Mouse (Mus musculus) heart, embryonic 12.5 days (tissue): ENCODE measurements around the gene Cpsf7. TPM values are rescaled to one million over a fixed set of nuclear protein-coding genes. Genes with fewer than 3 reads are reported as not detected.

Experiments used
- ATAC-seq: fragments of 200-750 bp; cut with Nextera tagmentation; 2 replicates; pipeline ENCODE4 v1.8.0; 2017; ENCODE audit warnings: moderate TSS enrichment, moderate library complexity; ENCODE audit not compliant: insufficient number of reproducible peaks, low FRiP score
- H3K27ac ChIP-seq: fragments of 300-500 bp; sonication (generic); 2 replicates; pipeline ENCODE4 v1.5.1; 2016; ENCODE audit warnings: mild to moderate bottlenecking, moderate library complexity; ENCODE audit not compliant: poor library complexity, severe bottlenecking
- H3K27me3 ChIP-seq: fragments of 300-500 bp; sonication (generic); replicated peaks from 2 replicates; pipeline ENCODE4 v1.6.1; 2016; ENCODE audit warnings: mild to moderate bottlenecking, moderate library complexity
- H3K36me3 ChIP-seq: fragments of 300-500 bp; sonication (generic); 2 replicates; pipeline ENCODE4 v1.6.1; 2016; ENCODE audit warnings: mild to moderate bottlenecking, moderate library complexity
- H3K4me1 ChIP-seq: fragments of 300-500 bp; sonication (generic); replicated peaks from 2 replicates; pipeline ENCODE4 v1.6.1; 2016; ENCODE audit warnings: mild to moderate bottlenecking
- H3K4me2 ChIP-seq: fragments of 300-500 bp; sonication (generic); 2 replicates; pipeline ENCODE4 v1.6.1; 2016; ENCODE audit warnings: mild to moderate bottlenecking, moderate library complexity
- H3K4me3 ChIP-seq: fragments of 300-500 bp; sonication (generic); 2 replicates; pipeline ENCODE4 v1.5.1; 2016; ENCODE audit warnings: mild to moderate bottlenecking
- H3K9ac ChIP-seq: fragments of 300-500 bp; sonication (generic); 2 replicates; pipeline ENCODE4 v1.6.1; 2016; ENCODE audit warnings: mild to moderate bottlenecking, moderate library complexity
- H3K9me3 ChIP-seq: fragments of 300-500 bp; sonication (generic); replicated peaks from 2 replicates; pipeline ENCODE4 v1.6.1; 2016; ENCODE audit warnings: mild to moderate bottlenecking, moderate library complexity
- WGBS: fragments of 180-500 bp; shearing (Covaris S2); methylation state at CpG from one replicate; pipeline ENCODE4 v1.1.7; 2016; 5-methylcytosine and 5-hydroxymethylcytosine counted together
- polyA plus RNA-seq: library from polyadenylated mRNA; unstranded; fragments of >200 nt; fragmentation: Nextera tagmentation; extraction: Ambion mirVana; gene quantifications from 2 replicates; pipeline ENCODE4 v1.2.1, GENCODE M21; 2016

The Cpsf7 gene
- polyA plus RNA-seq, 1 experiment from 2014 or later, result 36.9 TPM

DNA sequence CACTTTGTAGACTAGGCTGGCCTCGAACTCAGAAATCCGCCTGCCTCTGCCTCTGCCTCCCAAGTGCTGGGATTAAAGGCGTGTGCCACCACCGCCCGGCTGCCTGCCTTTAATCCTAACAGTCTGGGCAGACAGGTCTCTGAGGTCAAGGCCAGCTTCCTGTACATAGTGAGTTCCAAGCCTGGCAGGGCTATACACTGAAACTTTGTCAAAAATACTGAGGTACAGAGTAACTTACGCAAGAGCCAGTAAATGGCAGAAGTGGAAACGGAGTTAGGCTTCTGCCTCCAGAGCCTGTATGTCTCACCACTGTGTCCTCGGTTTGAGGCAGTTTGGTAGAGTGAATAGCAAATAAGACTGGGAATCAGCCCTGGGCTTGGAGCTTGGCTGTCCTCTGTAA is 62.2 kb downstream of the Cpsf7 start:
- H3K9me3 ChIP-seq, result no peaks in the 10 kb centered on the region
- no peak overlapping the region for H3K4me2 ChIP-seq
- H3K27me3 ChIP-seq, result no peaks in the 10 kb centered on the region
- H3K4me1 ChIP-seq, result no peaks in the 10 kb centered on the region
- H3K4me3 ChIP-seq, result no peak overlapping the region
- 84% methylated on average over 8 of the region's 8 CpGs for WGBS
- H3K9ac ChIP-seq, result no peak overlapping the region
- peaks cover 37% of the 10 kb centered on the region for H3K36me3 ChIP-seq
- H3K27ac ChIP-seq, result no peak overlapping the region
- ATAC-seq, result no peak

DNA sequence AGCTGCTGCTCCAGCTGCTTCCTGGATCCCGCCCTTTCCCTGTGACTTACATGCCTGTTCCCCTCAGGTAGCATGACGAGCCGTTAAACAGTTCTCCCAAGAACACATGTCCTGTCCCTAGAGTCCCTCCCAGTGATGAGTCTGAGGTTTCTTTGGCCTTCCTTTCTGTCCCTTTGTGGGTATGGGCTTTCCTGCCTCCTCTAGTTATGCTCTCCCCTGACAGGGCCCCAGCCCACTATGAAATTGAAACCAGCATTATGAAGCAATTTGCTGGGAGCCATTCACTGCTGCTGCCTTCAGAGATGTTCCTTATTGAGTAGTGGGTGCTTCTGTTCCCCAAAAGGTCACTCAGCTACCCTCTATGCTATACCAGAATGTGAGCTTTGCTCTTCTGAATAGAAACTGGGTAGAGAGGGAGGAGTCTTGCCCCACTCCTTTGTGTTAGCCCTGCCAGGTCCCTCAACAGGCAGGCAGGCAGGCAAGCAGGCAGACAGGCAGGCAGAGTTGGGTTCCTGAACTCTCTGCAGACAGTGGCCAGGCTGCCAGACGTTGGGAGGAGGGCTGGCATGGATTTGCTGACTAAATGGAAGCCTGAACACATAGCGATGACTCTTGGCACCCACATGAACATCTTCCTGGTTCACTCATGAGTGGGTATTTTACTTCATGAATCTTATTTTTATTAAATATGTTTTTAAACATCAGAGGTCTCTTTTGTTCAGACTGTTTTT is 64.2 kb downstream of the Cpsf7 start:
- Histone ChIP-seq H3K27me3 (no peaks in the 10 kb centered on the region), H3K4me3 (no peak overlapping the region), H3K4me2 (no peak overlapping the region), H3K36me3 (peaks cover 50% of the 10 kb centered on the region), H3K4me1 (no peaks in the 10 kb centered on the region), H3K9ac (no peak overlapping the region), H3K9me3 (no peaks in the 10 kb centered on the region), H3K27ac (no peak overlapping the region)
- ATAC-seq, result no peak
- 76% methylated on average over 5 of the region's 5 CpGs for WGBS

DNA sequence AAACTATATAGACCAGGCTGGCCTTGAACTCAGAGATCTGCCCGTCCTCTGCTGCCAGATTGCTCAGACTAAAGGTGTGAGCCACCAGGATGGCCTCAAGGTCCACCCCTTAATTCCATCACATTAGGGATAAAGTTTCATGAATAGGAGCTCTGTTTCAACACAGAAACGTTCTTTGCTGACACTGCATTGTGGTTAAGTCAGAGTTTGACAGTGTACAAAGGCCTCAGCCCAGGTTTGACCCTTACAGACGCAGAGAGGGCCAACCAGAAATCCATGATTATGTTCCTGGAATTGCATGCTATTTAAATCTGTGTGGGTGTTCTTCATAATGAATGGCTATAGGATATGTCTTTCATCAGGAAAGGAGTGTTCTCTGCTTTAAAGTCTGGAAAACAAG is 65.2 kb downstream of the Cpsf7 start:
- Histone ChIP-seq H3K4me2 (no peak overlapping the region), H3K36me3 (peaks cover 56% of the 10 kb centered on the region), H3K9ac (no peak overlapping the region)

DNA sequence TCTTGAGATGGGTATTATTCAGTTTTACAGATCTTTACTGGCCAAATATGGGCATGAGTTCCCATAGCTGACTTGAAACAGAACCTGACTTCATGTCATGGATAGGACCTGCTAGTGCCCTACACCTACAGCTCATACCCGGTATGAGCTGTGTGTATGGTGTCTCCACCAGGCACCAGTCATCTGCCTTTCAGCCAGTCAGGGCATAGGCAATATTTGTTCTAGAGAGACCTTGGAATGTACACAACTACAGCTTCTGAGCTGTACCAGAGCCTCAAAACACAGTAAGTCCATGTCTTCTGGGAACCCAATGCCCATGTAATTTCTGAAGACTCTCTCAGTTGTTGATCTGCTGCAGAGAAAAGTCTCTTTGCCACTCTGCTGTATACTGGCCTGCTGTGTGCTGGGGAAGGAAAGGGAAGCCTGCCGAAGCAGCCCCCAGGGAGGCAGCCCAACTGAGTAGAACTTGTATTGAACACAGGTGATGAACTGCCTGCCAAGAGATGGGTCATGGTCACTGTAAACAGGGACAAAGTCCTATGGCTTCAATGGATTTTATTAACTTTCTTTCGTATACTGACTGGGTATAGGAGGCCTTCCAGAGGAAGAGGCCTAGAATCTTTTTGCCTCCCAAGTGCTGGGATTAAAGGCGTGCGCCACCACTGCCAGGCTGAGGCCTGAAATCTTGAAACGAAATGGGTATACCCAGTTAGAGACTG is 66.8 kb downstream of the Cpsf7 start:
- Histone ChIP-seq H3K9ac (no peak overlapping the region), H3K9me3 (no peaks in the 10 kb centered on the region), H3K27me3 (no peaks in the 10 kb centered on the region), H3K36me3 (peaks cover 67% of the 10 kb centered on the region), H3K4me3 (no peak overlapping the region), H3K4me1 (no peaks in the 10 kb centered on the region), H3K4me2 (no peak overlapping the region), H3K27ac (no peak overlapping the region)
- WGBS, result 87% methylated on average over 6 of the region's 6 CpGs
- ATAC-seq, result no peak

More for the DNA sequence above, 65.2 kb downstream of the Cpsf7 start:
- Histone ChIP-seq H3K4me1 (no peaks in the 10 kb centered on the region), H3K4me3 (no peak overlapping the region), H3K27me3 (no peaks in the 10 kb centered on the region), H3K9me3 (no peaks in the 10 kb centered on the region), H3K27ac (no peak overlapping the region)
- WGBS, result 67% methylated on average over 3 of the region's 3 CpGs
- ATAC-seq, result no peak

Other genes starting within 250 kb of the Cpsf7 start
- gene Dagla, start 220.4 kb upstream of the Cpsf7 start, polyA plus RNA-seq, result 1.3 and 1.5 TPM in 2 replicates
- gene Syt7, start 136.2 kb upstream of the Cpsf7 start, polyA plus RNA-seq, result 0.59 and 1.3 TPM in 2 replicates
- 0.14 and 0.26 TPM in 2 replicates for gene Lrrc10b, start 67.8 kb upstream of the Cpsf7 start, polyA plus RNA-seq
- gene Ppp1r32, start 42.3 kb upstream of the Cpsf7 start, polyA plus RNA-seq, result 0.14 TPM in 1 of 2 replicates, not detected in the other
- 48.4 and 52.1 TPM in 2 replicates for gene Sdhaf2, start 876 bp downstream of the Cpsf7 start, polyA plus RNA-seq
- 17.8 and 20.0 TPM in 2 replicates for gene Tmem216, start 31.0 kb downstream of the Cpsf7 start, polyA plus RNA-seq
- gene Cyb561a3, start 51.9 kb downstream of the Cpsf7 start, polyA plus RNA-seq, result 13.5 and 15.9 TPM in 2 replicates
- 26.2 and 26.5 TPM in 2 replicates for gene Tmem138, start 52.1 kb downstream of the Cpsf7 start, polyA plus RNA-seq
- gene Ddb1, start 80.1 kb downstream of the Cpsf7 start, polyA plus RNA-seq, result 339 and 347 TPM in 2 replicates
- 11.9 and 12.4 TPM in 2 replicates for gene Tkfc, start 80.4 kb downstream of the Cpsf7 start, polyA plus RNA-seq
- 0.34 and 0.85 TPM in 2 replicates for gene Vwce, start 108.9 kb downstream of the Cpsf7 start, polyA plus RNA-seq
- not detected in 2 replicates for gene Pga5, start 152.8 kb downstream of the Cpsf7 start, polyA plus RNA-seq
- gene Vps37c, start 163.5 kb downstream of the Cpsf7 start, polyA plus RNA-seq, result 29.0 and 31.2 TPM in 2 replicates
- 0.19 and 0.55 TPM in 2 replicates for gene Cd5, start 213.7 kb downstream of the Cpsf7 start, polyA plus RNA-seq